Mouse (Mus musculus) hindbrain, postnatal 0 days (tissue): ENCODE data around the gene Dab2ip. TPM values are rescaled to one million over a fixed set of nuclear protein-coding genes. Genes with fewer than 3 reads are reported as not detected.

Source experiments
- ATAC-seq: fragments of 200-750 bp; cut with Nextera tagmentation; 2 replicates; pipeline ENCODE4 v1.8.0; 2017; ENCODE audit warnings: mild to moderate bottlenecking, moderate TSS enrichment, moderate library complexity
- DNase-seq: peaks from one replicate; pipeline ENCODE4 v3.0.0-alpha.2; 2015; ENCODE audit warnings: low spot score
- H3K27ac ChIP-seq: fragments of 300-500 bp; sonication (generic); 2 replicates; pipeline ENCODE4 v1.5.1; 2014; ENCODE audit warnings: mild to moderate bottlenecking
- H3K27me3 ChIP-seq: fragments of 300-500 bp; sonication (generic); 2 replicates; pipeline ENCODE4 v1.6.1; 2014; ENCODE audit warnings: low read length, mixed read lengths; ENCODE audit not compliant: insufficient read depth
- H3K36me3 ChIP-seq: fragments of 300-500 bp; sonication (generic); 2 replicates; pipeline ENCODE4 v1.6.1; 2014; ENCODE audit warnings: low read length, mixed read lengths; ENCODE audit not compliant: insufficient read depth
- H3K4me1 ChIP-seq: fragments of 300-500 bp; sonication (generic); 2 replicates; pipeline ENCODE4 v1.6.1; 2014; ENCODE audit warnings: antibody characterized with exemption, low read length, mixed read lengths; ENCODE audit not compliant: insufficient read depth
- H3K4me2 ChIP-seq: fragments of 300-500 bp; sonication (generic); 2 replicates; pipeline ENCODE4 v1.6.1; 2014; ENCODE audit warnings: low read depth, mild to moderate bottlenecking, low read length, moderate library complexity, mixed read lengths
- H3K4me3 ChIP-seq: fragments of 300-500 bp; sonication (generic); 2 replicates; pipeline ENCODE4 v1.5.1; 2014; ENCODE audit warnings: low read length
- H3K9ac ChIP-seq: fragments of 300-500 bp; sonication (generic); replicated peaks from 2 replicates; pipeline ENCODE4 v1.6.1; 2014; ENCODE audit warnings: mild to moderate bottlenecking, low read length, moderate library complexity, mixed read lengths
- H3K9me3 ChIP-seq: fragments of 300-500 bp; sonication (generic); 2 replicates; pipeline ENCODE4 v1.6.1; 2016; ENCODE audit warnings: low read length, mixed read lengths
- CTCF ChIP-seq: IDR thresholded peaks from 2 replicates; pipeline ENCODE4 v1.5.1; 2016; ENCODE audit warnings: antibody characterized with exemption, control low read depth, low read depth
- WGBS: fragments of 180-500 bp; shearing (Covaris S2); extraction: QIAGEN DNeasy Blood & Tissue Kit; methylation state at CpG from one replicate; pipeline ENCODE4 v1.1.7; 2014; 5-methylcytosine and 5-hydroxymethylcytosine counted together
- polyA plus RNA-seq: library from polyadenylated mRNA; unstranded; fragments of >200 nt; fragmentation: Nextera tagmentation; extraction: Ambion mirVana; gene quantifications from 2 replicates; pipeline ENCODE4 v1.2.1, GENCODE M21; 2015
- total RNA-seq: library from RNA; depleted of rRNA; stranded (reverse); fragments of >200 nt; gene quantifications from 2 replicates; pipeline ENCODE4 v1.2.3, GENCODE M21; 2014

The Dab2ip gene
- total and polyA plus RNA-seq, 2 experiments from 2014 or later, result 64.5 to 161 TPM

- no peaks in the 10 kb centered on the region for H3K4me1 ChIP-seq
- peak; percentile 89 for DNase-seq
- WGBS, result 14% methylated on average over 13 of the region's 13 CpGs
- no peak overlapping the region for H3K4me3 ChIP-seq
- H3K4me2 ChIP-seq, result no peak overlapping the region
- no peaks in the 10 kb centered on the region for H3K9me3 ChIP-seq
- no peaks in the 10 kb centered on the region for H3K36me3 ChIP-seq
- no peaks in the 10 kb centered on the region for H3K27me3 ChIP-seq
- TF ChIP-seq CTCF, result peak; percentile 97
- H3K9ac ChIP-seq, result no peak overlapping the region
- no peak overlapping the region for H3K27ac ChIP-seq
- ATAC-seq, result peak; percentile 51; the same call in 1 of the 2 replicates
Measured at GRCm38 (mm10) chr2:35539276-35539972, 18.6 kb upstream of the Dab2ip start.

DNA sequence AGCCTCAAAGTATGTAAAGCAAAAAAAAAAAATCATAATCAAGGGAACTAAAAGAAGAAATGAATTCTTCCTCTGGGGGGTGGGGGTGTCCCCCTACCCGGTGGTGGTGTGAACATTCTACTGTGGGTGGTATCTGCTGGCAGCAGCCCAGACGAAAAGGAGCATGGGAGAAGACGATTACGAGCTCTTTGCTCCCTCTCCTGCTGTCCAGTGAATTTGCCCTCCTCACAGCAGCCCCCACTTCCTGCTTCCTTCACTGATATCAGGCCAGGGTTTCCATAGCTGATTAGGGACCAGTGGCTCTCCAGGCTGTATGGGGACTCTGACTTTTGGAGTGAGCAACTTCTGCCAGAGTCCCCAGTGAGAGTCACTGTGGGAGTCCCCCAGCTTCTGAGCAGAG lies 17.3 kb upstream of the Dab2ip start:
- Histone ChIP-seq H3K4me3 (no peak overlapping the region), H3K4me1 (peaks cover 6% of the 10 kb centered on the region), H3K4me2 (no peak overlapping the region), H3K9ac (no peak overlapping the region), H3K9me3 (no peaks in the 10 kb centered on the region), H3K27me3 (no peaks in the 10 kb centered on the region), H3K27ac (no peak overlapping the region), H3K36me3 (no peaks in the 10 kb centered on the region)
- no peak for TF ChIP-seq CTCF
- 33% methylated on average over 4 of the region's 4 CpGs for WGBS
- no peak for DNase-seq
- no peak for ATAC-seq

- H3K4me3 ChIP-seq, result 0 out of 2 replicates have a peak overlapping the region, but pooled peaks have one; percentile 11
- no peaks in the 10 kb centered on the region for H3K9me3 ChIP-seq
- no peaks in the 10 kb centered on the region for H3K27me3 ChIP-seq
- no peaks in the 10 kb centered on the region for H3K36me3 ChIP-seq
- DNase-seq (peak; percentile 92), ATAC-seq (peak; percentile 84)
- WGBS, result 5% methylated on average over 14 of the region's 14 CpGs
- peak overlapping the region; percentile 51 for H3K4me2 ChIP-seq
- TF ChIP-seq CTCF, result peak; percentile 100
- H3K4me1 ChIP-seq, result peaks cover 6% of the 10 kb centered on the region
- H3K9ac ChIP-seq, result no peak overlapping the region
- H3K27ac ChIP-seq, result no peak overlapping the region
Measured at GRCm38 (mm10) chr2:35544717-35545116, 13.3 kb upstream of the Dab2ip start.

- H3K9ac ChIP-seq, result no peak overlapping the region
- peak; percentile 80 for ATAC-seq
- no peaks in the 10 kb centered on the region for H3K9me3 ChIP-seq
- peak; percentile 64 for DNase-seq
- TF ChIP-seq CTCF, result no peak
- no peaks in the 10 kb centered on the region for H3K27me3 ChIP-seq
- H3K27ac ChIP-seq, result no peak overlapping the region
- peaks cover 6% of the 10 kb centered on the region for H3K4me1 ChIP-seq
- peak overlapping the region; percentile 51 for H3K4me2 ChIP-seq
- 18% methylated on average over 7 of the region's 7 CpGs for WGBS
- H3K4me3 ChIP-seq, result 0 out of 2 replicates have a peak overlapping the region, but pooled peaks have one; percentile 11
- no peaks in the 10 kb centered on the region for H3K36me3 ChIP-seq
Measured at GRCm38 (mm10) chr2:35545125-35545590, 12.9 kb upstream of the Dab2ip start.

DNA sequence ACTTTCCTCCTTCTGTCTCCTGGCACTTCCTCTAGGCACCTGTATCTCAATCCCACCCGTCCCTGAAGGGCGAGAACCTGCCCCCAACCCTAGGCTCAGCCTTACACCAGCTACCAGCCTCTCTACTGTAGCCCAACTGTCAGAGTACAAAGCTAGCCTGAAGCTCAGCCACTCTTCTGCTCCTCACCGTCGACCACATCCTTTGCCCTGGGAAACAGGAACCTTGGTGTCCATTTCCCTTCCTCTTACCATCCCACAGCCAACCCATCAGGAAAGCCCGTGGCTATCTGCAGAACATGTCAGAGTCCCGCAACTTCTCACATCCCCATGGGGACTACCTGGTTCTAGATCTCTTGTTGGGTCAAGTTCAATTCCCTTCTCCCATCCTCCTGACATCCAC lies 11.6 kb upstream of the Dab2ip start:
- Histone ChIP-seq H3K4me3 (no peak overlapping the region), H3K4me2 (no peak overlapping the region), H3K36me3 (no peaks in the 10 kb centered on the region), H3K4me1 (peaks cover 6% of the 10 kb centered on the region), H3K27me3 (no peaks in the 10 kb centered on the region), H3K9ac (no peak overlapping the region), H3K27ac (no peak overlapping the region), H3K9me3 (no peaks in the 10 kb centered on the region)
- WGBS, result 91% methylated on average over 6 of the region's 6 CpGs
- DNase-seq, result no peak
- no peak for ATAC-seq
- no peak for TF ChIP-seq CTCF

DNA sequence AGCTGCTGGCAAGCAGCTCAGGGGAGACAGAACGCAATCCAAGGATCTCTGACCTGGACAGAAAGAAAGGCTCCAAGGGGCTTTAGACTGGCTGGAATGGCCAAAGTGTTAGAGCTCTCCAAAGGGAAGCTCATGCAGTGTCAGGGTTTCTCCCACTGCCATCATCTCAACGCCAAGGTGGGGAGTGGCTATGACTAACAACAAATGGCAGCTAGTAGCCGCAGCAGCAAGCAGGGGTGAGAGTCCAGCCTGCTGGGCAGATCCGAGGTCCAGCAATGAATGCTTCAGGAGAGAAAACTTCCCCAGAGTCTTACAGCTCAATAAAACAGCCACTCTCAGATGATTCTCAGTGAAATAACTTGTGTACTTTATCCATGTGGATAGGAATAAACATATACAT lies 8.9 kb upstream of the Dab2ip start:
- TF ChIP-seq CTCF, result no peak
- no peak overlapping the region for H3K9ac ChIP-seq
- H3K9me3 ChIP-seq, result no peaks in the 10 kb centered on the region
- WGBS, result 62% methylated on average over 4 of the region's 4 CpGs
- peaks cover 6% of the 10 kb centered on the region for H3K4me1 ChIP-seq
- H3K4me3 ChIP-seq, result no peak overlapping the region
- no peaks in the 10 kb centered on the region for H3K27me3 ChIP-seq
- no peak for DNase-seq
- H3K4me2 ChIP-seq, result no peak overlapping the region
- H3K27ac ChIP-seq, result no peak overlapping the region
- no peaks in the 10 kb centered on the region for H3K36me3 ChIP-seq
- ATAC-seq, result no peak

DNA sequence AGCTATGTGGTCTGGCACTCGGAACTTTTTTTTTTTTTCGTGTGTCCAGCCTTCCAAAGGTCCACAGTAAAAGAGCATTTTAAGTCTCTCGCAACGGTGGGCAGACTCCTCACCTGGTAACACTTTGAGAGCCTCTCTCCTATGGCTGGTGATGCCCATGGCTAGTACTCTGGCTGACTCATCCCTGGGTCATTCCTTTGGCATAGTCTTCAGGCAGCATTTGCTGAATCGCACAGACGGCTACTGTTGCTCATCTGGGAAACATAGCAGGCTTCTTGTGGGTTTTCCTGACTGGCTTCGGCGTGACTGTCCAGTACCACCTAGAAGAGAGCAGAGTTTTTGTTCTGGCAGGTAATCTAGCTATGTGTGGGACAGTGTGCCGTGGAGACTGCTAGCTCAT lies 8.0 kb upstream of the Dab2ip start:
- no peak for TF ChIP-seq CTCF
- WGBS, result 91% methylated on average over 9 of the region's 9 CpGs
- ATAC-seq, result no peak

More for the DNA sequence above, 8.0 kb upstream of the Dab2ip start:
- no peak for DNase-seq
- Histone ChIP-seq H3K4me2 (no peak overlapping the region), H3K4me3 (no peak overlapping the region), H3K27me3 (no peaks in the 10 kb centered on the region), H3K27ac (no peak overlapping the region), H3K4me1 (peaks cover 2% of the 10 kb centered on the region), H3K36me3 (no peaks in the 10 kb centered on the region), H3K9me3 (no peaks in the 10 kb centered on the region), H3K9ac (no peak overlapping the region)
